Mouse (Mus musculus): Measurements from ENCODE around the gene Folr2.

Folr2 gene

DNA sequence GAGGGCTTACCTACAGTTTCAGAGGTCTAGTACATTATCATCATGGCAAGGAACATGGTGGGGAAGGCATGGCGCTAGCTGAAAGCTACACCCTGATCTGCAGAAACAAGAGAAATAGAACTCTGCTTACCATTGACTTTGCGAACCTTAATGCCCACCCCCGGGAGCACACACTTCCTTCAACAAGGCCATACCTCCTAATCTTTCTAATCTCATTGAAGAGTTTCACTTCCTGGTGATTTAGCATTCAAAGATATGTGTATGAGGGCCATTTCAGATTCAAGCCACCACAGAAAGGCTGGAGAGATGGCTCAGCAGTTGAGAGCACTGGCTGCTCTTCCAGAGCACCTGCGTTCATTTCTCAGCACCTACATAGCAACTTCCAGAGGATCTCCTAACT is at the start of gene Folr2:
Gene Folr2 (minus strand): TSS at position 101 of the 400 bp plus-strand sequence.
- no peak for DNase-seq (ENCODE audit: low spot score in 2 of 2)

DNA sequence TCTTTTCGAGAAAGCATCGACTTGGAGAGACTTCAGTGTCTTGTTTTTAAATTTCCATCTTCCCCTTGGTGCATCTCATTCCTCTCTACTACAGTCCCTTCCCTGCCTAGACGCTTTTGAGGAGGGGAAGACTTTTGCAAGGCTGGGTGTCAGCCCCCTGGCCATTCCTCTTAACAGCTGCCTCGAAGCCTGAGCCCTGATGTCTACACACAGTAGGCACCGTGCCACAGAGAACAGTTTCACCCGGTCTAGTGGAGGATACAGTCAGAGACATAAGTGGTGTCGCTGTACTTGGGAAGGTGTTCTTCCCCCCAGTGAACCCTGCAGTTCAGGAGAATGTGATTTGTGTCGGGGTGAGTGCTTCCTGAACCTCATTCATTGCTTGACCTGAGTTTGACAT is 49.7 kb upstream of the Folr2 start:
- DNase-seq (ENCODE audit: low spot score in 2 of 2), result no peak

- no peak for DNase-seq (ENCODE audit: low spot score in 2 of 2)
These were observed 49.3 kb upstream of the Folr2 start, which contains the start of gene Tomt for GRCm38 (mm10) chr7:101906287-101906681. TSS of gene Tomt (minus strand) at chr7:101906359.

DNA sequence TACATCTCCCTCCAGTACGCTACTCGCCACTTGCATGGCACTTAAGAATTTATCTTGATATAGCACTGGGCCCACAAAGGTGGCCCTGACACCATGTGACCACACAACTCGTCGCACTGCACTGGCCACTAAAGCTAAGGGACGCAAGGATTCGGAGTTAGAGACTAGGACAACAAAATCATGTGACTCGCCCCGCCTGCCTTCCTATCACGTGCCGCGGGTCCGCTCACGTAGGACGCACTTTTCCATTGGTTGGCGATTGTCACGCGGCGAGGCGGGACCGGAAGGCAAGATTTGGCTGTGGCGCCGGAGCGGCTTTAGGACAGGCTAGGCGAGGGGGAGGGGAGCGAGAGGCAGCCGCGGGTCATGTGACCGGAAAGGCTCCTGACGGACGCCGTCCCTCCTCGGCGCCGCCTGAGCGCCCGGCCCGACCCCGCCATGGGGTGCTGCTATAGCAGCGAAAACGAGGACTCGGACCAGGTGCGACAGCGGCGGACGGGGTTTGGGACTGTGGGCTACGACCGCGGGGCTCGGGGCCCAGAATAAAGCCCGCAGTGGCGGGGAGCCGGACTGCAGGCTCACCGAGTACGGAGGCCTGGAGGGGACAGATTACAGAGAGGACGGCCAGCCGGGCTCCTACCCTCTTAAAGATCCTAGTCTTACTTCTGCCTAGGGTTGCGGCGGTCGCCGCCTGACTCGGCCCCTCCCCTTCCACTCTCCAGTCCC is 48.7 kb upstream of the Folr2 start, which contains the start of gene Lamtor1:
Gene Lamtor1 (plus strand): TSS at position 344 of the 726 bp plus-strand sequence.
- DNase-seq (ENCODE audit: low spot score in 2 of 2), result peak; percentile 99 to 100

GRCm38 (mm10) chr7:101902846-101903245 is 45.9 kb upstream of the Folr2 start:
- DNase-seq (ENCODE audit: low spot score in 2 of 2), result no peak

DNA sequence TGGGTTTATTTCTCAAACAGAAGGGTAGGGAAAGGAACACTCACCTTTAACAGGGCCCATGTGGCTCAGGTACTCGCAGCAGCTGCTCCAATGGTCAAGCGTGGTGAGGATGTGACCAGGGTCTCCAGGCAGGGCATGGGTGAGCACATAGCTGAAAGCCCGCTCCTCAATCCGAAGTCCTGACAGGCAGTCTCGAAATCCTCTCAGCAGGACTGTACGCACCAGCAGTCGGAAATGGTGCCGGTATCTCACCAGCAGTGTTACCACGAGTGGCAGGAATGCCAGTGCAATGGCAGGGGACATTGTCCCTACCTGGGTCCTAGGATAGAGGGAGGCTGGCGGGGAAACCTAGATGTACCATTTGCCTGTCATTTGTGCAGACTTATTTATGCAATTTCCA is 45.0 kb upstream of the Folr2 start:
- no peak for DNase-seq (ENCODE audit: low spot score in 2 of 2)

DNA sequence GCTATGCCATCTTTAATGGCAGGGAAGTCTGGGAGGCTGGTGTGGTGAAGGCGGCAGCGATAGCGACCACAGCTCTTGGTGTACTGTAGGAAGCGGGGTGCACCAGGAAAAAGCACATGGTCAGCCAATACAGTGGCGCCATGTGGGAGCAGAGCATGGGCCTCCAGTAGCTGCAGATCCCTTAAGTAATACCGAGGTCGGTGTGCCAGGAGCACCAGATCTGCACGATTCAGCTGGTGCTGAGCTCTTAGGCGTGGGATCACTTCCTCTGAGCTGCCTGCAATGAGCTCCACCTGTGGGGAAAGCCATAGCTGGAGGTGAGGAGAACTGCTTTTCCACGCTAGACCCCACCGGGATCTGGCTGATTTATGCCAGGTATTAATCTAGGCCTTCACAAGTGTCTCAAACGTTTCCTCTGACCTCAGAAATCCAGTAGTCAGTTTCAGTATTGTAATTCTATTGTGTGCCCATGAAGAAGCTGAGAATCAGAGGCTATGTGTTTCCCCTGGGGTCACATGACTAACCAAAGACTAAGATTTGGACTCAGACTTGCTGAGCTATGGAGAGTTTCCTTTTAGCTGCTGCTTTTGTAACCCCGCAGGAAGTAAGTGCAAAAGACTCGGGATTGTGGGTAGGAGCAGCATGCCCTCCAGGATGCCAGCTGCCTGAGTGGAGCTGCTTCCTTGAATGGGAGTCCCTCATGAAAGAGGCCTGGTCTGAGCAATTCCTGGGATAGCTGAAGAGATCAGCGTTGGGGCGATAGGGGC is 43.5 kb upstream of the Folr2 start:
- DNase-seq (ENCODE audit: low spot score in 2 of 2), result no peak

GRCm38 (mm10) chr7:101896104-101897066 is 39.4 kb upstream of the Folr2 start:
- peak; percentile 94 to 95 for DNase-seq (ENCODE audit: low spot score in 2 of 2)

GRCm38 (mm10) chr7:101895695-101896094 is 38.7 kb upstream of the Folr2 start:
- DNase-seq (ENCODE audit: low spot score in 2 of 2), result no peak

GRCm38 (mm10) chr7:101888460-101888859 is 31.5 kb upstream of the Folr2 start:
- DNase-seq (ENCODE audit: low spot score in 2 of 2), result no peak

DNA sequence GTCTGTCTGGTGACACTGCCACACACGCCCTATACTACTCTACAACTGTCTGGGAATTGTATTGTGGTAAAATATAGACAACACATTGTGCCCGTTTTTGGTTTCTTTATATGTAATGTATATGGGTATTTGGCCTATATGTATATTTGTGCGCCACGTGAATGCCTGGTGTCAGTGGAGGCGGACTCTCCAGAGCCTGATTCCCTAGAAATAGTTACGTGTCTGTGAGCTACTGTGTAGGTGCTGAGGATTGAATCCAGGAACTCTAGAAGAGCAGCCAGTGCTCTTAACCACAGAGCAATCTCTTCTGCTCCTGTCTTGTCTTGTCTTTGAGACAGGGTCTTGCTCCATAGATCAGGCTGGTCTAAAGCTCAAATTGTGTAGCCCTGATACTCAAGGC is 29.3 kb upstream of the Folr2 start:
- no peak for DNase-seq (ENCODE audit: low spot score in 2 of 2)

GRCm38 (mm10) chr7:101884160-101884559 is 27.2 kb upstream of the Folr2 start:
- DNase-seq (ENCODE audit: low spot score in 2 of 2), result no peak

DNA sequence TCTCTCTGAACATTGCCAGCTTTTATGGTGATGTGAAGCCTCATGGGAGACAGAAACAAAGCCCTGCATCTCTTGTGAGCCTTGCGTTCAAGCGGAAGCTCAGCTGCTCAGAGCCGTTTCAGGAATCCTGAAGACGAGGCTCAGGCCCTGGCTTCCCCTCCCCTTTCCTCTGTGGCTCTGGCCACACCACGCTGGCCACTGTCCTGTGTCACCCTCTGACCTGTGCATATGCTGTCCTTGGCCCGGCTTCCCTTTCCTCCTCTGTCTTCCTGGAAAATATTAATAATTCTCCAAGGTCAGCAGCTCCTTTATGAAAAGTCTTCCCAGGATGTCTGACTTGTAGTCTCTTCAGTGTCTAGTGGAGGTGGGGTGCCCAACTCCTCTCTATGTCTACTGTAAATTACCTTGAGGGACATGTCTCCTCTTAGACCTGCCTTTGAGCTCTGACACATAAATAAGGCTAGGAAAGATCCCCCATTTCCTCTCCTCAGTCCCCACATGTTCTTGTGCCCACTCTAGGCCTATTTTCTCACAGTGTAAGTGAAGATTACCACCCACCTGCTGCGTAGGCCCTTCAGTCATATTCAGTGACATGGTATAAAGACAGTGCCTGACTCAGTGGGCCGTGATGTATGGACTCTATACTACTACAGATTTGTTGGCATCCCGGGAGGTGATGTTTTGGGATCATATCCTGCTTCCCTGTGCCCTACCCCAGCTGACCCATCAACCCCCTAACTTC is 25.6 kb upstream of the Folr2 start:
- DNase-seq (ENCODE audit: low spot score in 2 of 2), result no peak

GRCm38 (mm10) chr7:101880855-101881254 is 23.9 kb upstream of the Folr2 start:
- DNase-seq (ENCODE audit: low spot score in 2 of 2), result no peak

DNA sequence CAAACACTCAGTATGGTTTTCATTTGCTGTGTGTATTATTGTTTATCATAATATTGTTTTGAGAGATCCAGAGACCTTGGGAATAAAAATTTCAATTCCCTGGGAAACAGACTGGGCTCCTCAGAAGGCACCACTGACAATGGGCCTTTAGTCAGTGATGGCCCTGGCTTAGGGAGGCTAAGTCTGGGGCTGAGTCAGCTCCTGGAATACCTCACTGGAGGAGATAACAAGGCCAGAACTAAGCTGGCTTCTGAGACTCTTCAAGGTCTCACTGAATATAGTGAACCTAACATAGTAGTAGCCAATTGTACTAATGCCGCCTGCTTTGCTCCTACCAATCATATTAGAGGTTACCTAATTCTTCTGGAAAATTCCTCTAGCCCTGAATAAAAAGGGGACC is 19.0 kb upstream of the Folr2 start:
- DNase-seq (ENCODE audit: low spot score in 2 of 2), result no peak

DNA sequence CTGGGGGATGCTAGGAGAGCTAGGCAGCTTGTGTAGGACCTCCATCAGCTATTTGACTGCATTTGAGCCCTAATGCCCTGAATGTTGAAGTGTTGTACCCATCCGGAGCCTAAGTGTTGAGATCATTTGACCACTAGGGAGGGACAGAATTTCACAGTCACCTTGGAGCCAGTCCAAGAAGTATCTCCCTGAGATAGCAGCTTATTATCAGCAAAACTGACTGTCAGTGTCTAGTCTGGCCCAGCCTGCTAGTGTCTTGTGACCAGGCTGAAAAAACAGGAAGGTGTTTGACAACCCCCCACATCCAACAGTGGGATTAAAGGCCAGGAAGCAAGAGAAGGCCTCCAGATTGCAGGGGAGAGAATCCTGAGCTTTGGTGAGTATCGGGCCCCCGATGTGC is 14.3 kb upstream of the Folr2 start:
- no peak for DNase-seq (ENCODE audit: low spot score in 2 of 2)

GRCm38 (mm10) chr7:101870629-101871028 is 13.6 kb upstream of the Folr2 start, which contains the start of gene Folr1:
TSS of gene Folr1 (minus strand) at chr7:101870788.
- DNase-seq (ENCODE audit: low spot score in 2 of 2), result no peak

GRCm38 (mm10) chr7:101869163-101869500 is 12.1 kb upstream of the Folr2 start:
- no peak for DNase-seq (ENCODE audit: low spot score in 2 of 2)

- DNase-seq (ENCODE audit: low spot score in 2 of 2), result no peak
These were observed 11.5 kb upstream of the Folr2 start for GRCm38 (mm10) chr7:101868241-101869162.

GRCm38 (mm10) chr7:101867482-101867881 is 10.5 kb upstream of the Folr2 start:
- DNase-seq (ENCODE audit: low spot score in 2 of 2), result no peak
